Mouse (Mus musculus) brain, adult 2 months (tissue): ENCODE measurements around the gene Tppp2.
A peak's percentile ranks its signal among the peaks of the same experiment; 100 is the strongest.
"Not testable (repeated sequence)": the region's sequence is repeated elsewhere in the genome, so short reads cannot be mapped to it uniquely, and the experiment has no call there.

Experiments
- DNase-seq: peaks from one replicate; pipeline ENCODE4 v3.0.0; 2011; ENCODE audit warnings: low read depth, low spot score

Gene Tppp2

GRCm38 (mm10) chr14:51911301-51911700 is 6.9 kb upstream of the Tppp2 start:
- DNase-seq: no peak

DNA sequence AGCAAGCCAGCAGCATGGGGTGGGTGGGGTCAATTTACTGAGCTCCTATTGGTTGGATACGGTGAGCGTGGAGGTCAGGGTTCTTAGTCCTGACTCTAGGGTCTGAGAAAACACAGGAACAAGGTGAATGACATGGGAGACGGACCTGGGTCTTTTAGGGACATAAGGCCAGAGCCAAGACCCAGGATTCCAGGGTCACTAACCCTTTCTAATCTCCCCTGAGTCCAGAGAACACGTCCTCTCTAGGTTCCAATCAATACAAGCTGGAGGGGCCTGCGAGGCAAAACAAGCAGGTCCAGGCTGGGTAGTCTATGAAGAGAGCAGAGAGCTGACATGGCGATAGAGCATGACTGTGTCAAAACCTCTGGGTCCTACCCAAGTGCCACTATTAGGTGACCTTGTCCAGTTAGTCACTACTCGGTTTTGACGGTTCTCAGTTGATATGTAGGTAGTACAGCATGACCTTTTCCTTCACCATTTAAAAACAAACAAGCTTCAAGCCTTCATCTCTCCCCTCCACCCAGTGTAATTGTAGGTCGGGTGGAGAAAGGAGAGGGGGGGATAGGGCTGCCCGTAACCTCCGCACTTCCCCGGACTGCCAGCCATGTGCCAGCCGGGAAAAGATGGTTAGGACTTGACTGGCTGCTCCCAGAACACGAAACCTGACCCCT is 5.7 kb upstream of the Tppp2 start:
- DNase-seq: no peak

GRCm38 (mm10) chr14:51913062-51913959 is 4.9 kb upstream of the Tppp2 start:
- DNase-seq: peak; percentile 80

GRCm38 (mm10) chr14:51913960-51914762 is 4.1 kb upstream of the Tppp2 start, which contains the start of gene Ndrg2:
Gene Ndrg2, minus strand, starts transcription at chr14:51914158.
- DNase-seq: peak; percentile 84

GRCm38 (mm10) chr14:51915030-51915429 is 3.2 kb upstream of the Tppp2 start:
- DNase-seq: peak; percentile 49

DNA sequence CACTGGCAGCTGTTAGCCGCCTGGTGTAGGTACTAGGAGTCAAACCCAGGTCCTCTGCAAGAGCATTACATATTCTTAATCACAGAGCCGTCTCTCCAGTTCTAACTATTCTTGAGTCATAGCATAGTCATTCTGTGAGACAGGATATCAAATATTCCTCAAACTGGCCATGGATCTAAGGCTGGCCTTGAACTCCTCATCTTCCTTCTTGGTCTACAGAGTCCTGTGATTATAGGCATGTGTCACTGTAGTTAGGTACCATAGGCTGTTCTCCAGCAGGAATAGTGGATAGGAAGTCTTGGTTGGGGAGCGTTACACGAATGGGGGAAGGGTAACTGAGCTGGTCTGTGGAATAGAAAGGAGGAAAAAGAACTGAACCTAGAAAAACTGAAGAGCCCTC is 1.7 kb upstream of the Tppp2 start:
- DNase-seq: no peak

DNA sequence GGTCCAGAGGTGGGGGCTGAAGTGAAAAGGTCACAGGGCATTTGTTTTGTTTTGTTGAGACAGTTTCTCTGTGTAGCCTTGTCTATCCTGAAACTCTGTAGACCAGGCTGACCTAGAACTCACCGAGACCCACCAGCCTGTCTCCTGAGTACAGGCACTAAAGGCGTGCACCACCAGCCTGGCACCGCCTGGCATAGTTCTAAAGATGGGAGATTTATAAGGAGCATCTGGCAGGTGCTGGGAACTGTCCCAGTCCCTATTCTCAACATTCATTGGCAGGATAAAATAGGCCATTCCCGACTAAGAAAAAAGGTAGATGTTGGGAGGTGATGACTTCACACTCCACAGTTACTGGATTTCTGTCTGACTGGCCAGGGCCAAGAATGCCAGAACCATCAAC is 741 bp downstream of the Tppp2 start:
- DNase-seq: peak; percentile 35

DNA sequence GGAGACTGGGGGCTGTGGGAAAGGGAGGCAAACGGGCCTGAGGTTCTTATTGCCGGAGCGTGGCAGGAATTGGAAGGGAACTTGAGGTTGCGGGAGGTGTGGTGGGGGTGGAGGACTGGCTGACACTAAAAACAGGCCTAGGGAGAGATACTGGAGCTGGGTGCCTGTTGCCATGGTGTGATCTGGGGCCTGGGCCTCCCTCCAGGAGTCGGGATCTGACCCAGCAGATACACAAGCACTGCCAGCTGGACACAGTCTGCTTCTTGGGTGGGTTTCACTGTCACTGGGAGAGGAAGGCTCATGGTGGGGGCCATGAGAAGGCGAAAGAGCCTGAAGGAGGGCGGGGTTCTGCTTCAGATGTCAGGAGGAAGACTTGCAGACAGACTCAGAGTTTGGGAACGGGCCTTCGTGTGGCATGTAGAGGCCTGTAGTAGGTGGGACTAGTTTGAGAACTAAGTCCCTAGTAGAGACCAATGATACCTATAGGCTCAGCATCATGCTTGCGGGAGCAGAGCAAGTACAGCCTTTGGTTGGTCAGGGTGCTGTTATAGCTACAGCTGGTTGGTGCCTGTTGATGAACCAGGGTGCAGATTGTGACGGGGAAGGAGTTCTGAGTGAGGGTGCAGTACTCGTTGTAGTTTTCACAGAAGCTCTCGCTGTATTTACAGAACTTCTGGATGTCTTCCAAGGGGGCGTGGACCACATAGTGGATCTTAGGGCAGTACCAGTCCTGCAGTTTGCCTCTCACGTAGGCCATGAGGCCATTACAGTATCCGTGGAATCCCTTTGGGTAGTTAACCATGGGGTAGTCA is 3.7 kb downstream of the Tppp2 start:
- peak; percentile 48 for DNase-seq

DNA sequence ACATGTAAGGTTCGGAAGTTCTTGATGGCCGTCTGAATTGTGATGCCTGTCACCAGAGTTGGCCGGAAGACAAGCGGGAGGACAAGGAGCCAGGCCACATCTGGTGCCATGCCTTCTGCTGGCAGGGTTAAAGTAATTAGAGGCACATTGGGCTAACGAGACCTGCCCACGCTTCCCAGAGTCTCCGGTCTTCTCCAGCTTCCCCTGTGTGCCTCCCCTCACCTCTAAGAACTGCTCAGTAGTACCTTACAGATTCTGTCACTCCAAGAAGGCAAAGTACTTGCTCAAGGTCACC is 4.3 kb downstream of the Tppp2 start, which contains the start of gene Rnase13:
Rnase13 (minus strand) TSS at position 203 of the 295 bp plus-strand sequence.
- DNase-seq: no peak

GRCm38 (mm10) chr14:51922910-51923309 is 4.7 kb downstream of the Tppp2 start:
- DNase-seq: peak; percentile 57

GRCm38 (mm10) chr14:51923492-51923891 is 5.3 kb downstream of the Tppp2 start:
- no peak for DNase-seq

DNA sequence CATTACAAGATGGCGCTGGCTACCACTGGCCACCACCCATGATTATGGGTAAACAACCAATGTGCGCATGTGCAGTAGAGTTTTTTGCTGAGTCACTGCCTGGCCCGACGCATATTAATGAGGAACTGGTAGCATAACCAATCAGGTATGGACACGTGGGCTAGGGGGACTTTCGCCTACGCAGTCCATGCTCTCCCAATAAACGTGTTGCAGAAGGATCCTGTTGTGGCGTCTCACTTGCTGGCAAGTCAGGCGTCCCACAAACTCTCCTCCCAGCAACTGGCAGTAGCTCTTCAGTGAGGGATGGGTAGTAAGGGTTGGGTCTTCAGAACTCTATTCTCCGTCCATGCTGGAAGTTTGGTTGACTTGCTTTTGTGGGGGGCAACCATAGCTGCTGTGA is 8.7 kb downstream of the Tppp2 start:
- not testable (repeated sequence) for DNase-seq

DNA sequence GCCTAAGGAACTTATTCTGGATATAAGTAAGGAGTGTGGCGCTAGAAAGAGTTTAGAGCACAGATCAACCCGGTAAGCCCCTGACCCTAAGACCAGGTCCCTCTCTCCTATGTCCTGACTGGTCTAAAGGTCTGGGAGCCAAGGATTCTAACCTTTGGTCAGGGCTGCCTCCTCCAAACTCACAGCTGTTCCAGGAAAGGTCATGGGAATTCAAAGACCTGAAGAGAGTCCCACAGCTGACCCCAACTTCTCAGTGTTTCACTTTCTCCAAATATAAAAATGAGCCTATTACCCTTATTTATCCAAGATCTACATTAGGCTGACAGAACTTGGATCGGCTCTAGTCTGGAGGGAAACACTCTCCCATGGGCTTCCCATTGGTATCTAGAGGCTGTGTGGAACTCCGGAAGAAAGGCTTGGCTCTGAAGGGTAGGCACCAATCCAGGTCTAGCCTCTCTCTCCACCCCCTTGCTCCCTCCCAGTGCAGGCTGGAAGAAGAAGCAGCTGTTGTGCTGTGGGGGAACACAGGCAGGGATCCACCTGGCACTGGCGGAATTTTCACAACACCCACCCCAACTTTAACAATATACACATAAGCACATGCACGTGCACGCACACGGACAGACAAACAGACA is 11.2 kb downstream of the Tppp2 start:
- peak; percentile 85 for DNase-seq

GRCm38 (mm10) chr14:51929968-51930367 is 11.7 kb downstream of the Tppp2 start:
- no peak for DNase-seq

GRCm38 (mm10) chr14:51930824-51931223 is 12.6 kb downstream of the Tppp2 start:
- peak; percentile 91 for DNase-seq

DNA sequence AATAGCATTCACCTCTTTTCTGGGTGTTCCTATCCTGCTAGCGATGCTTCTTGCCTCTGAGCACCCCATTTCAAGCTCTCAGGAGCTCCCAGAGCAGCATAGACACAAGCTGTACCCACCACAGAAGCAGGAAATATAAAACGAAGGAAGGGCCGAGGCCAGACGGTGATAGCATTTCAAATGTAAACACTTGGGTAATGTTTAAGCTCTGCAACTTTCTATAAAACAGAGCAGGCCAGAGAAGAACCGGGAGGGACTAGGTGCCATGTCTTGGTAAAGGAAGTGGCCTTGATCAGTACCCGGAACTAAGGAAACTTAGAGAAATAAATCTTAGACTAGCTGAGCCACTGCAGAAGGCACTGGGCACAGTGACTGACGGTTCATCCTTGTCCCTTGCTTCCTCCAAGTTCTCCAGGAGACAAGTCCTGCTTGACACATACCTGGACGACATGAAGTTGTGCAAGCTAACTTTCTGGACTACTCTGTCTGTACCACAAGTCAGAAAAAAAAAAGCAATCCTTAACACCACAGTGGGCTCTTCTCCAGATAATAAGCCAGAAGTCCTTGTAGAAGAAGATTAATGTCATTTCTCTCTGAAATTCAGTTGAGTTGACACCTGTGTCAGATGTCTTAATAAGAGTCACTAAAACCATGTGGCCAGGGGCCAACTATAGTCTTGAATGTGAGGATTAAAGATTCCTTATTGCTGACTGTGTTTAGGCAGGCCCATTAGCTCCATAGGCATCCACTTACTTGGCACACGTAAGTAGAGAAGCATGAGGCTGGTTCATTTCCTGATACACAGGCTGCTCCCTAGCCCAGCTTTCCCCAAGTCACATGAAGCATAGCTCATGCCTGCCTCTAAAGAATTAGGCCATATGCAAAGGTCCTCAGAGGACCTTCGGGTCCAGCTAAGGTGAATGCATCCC is 14.1 kb downstream of the Tppp2 start:
- DNase-seq: no peak

- no peak for DNase-seq
These were observed 20.8 kb downstream of the Tppp2 start for GRCm38 (mm10) chr14:51939005-51939404.

GRCm38 (mm10) chr14:51940944-51941560 is 22.8 kb downstream of the Tppp2 start:
- DNase-seq: no peak

DNA sequence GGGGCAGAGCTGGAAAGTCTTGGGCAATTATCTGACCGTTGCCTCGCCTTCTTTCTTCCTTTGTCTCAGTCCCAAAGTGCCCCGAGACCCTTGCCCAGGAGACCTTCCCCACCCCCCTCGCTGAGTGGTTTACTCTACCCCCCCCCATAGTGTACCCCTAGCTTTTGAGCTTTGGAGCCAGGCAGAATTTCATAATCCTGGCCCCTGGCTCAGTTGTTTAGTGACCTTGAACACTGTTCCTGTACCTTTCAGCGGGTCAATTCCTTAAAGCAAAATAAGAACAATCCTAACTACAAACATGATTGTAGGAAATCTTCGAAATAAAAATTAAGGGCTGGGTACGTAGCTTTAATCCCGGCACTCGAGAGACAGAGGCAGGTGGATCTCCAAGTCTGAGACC is 23.4 kb downstream of the Tppp2 start:
- no peak for DNase-seq
